Mouse (Mus musculus) kidney, embryonic 14.5 days (tissue): ENCODE data around the gene Hoxa2. TPM values are rescaled to one million over a fixed set of nuclear protein-coding genes. Genes with fewer than 3 reads are reported as not detected.

Experiments used
- ATAC-seq: fragments of 200-750 bp; cut with Nextera tagmentation; 2 replicates; pipeline ENCODE4 v1.8.0; 2017; ENCODE audit warnings: moderate number of reproducible peaks, mild to moderate bottlenecking, moderate TSS enrichment, moderate library complexity; ENCODE audit not compliant: low FRiP score, low TSS enrichment
- H3K27ac ChIP-seq: fragments of 300-500 bp; sonication (generic); 2 replicates; pipeline ENCODE4 v1.5.1; 2014; ENCODE audit warnings: low read depth, mild to moderate bottlenecking, low read length, moderate library complexity, mixed read lengths
- H3K27me3 ChIP-seq: fragments of 300-500 bp; sonication (generic); 2 replicates; pipeline ENCODE4 v1.6.1; 2014; ENCODE audit warnings: mild to moderate bottlenecking, low read length; ENCODE audit not compliant: control insufficient read depth, insufficient read depth
- H3K36me3 ChIP-seq: fragments of 300-500 bp; sonication (generic); 2 replicates; pipeline ENCODE4 v1.6.1; 2014; ENCODE audit warnings: low read length, mixed read lengths; ENCODE audit not compliant: control insufficient read depth, insufficient read depth
- H3K4me1 ChIP-seq: fragments of 300-500 bp; sonication (generic); 2 replicates; pipeline ENCODE4 v1.6.1; 2014; ENCODE audit warnings: low read length, mixed read lengths; ENCODE audit not compliant: control insufficient read depth, insufficient read depth
- H3K4me2 ChIP-seq: fragments of 300-500 bp; sonication (generic); replicated peaks from 2 replicates; pipeline ENCODE4 v1.6.1; 2014; ENCODE audit warnings: low read depth, mild to moderate bottlenecking, low read length
- H3K4me3 ChIP-seq: fragments of 300-500 bp; sonication (generic); 2 replicates; pipeline ENCODE4 v1.5.1; 2014; ENCODE audit warnings: mild to moderate bottlenecking, low read length
- H3K9ac ChIP-seq: fragments of 300-500 bp; sonication (generic); 2 replicates; pipeline ENCODE4 v1.6.1; 2014; ENCODE audit warnings: low read depth, mild to moderate bottlenecking, low read length, moderate library complexity
- H3K9me3 ChIP-seq: fragments of 300-500 bp; sonication (generic); 2 replicates; pipeline ENCODE4 v1.6.1; 2016; ENCODE audit warnings: low read length; ENCODE audit not compliant: control insufficient read depth
- WGBS: fragments of 180-500 bp; shearing (Covaris S2); extraction: QIAGEN DNeasy Blood & Tissue Kit; methylation state at CpG from one replicate; pipeline ENCODE4 v1.1.7; 2014; 5-methylcytosine and 5-hydroxymethylcytosine counted together
- polyA plus RNA-seq: library from polyadenylated mRNA; unstranded; fragments of >200 nt; fragmentation: Nextera tagmentation; extraction: Ambion mirVana; gene quantifications from 2 replicates; pipeline ENCODE4 v1.2.1, GENCODE M21; 2014

Gene Hoxa2
- polyA plus RNA-seq, 1 experiment from 2014 or later = 4.7 TPM

GRCm38 (mm10) chr6:52208868-52209684 is 44.4 kb upstream of the Hoxa2 start:
- peak overlapping the region; percentile 97 for H3K4me2 ChIP-seq
- H3K27me3 ChIP-seq = no peaks in the 10 kb centered on the region; the same call in 1 of the 2 replicates
- no peaks in the 10 kb centered on the region for H3K9me3 ChIP-seq
- H3K4me1 ChIP-seq = peaks cover 45% of the 10 kb centered on the region
- peaks cover 26% of the 10 kb centered on the region for H3K36me3 ChIP-seq
- peak overlapping the region; percentile 91 for H3K9ac ChIP-seq
- H3K4me3 ChIP-seq = peak overlapping the region; percentile 89
- no peak for ATAC-seq
- WGBS = 3% methylated on average over 18 of the region's 18 CpGs
- peak overlapping the region; percentile 76 for H3K27ac ChIP-seq

GRCm38 (mm10) chr6:52208072-52208867 is 43.6 kb upstream of the Hoxa2 start, which contains the start of gene Hoxa6:
Hoxa6 (minus strand) TSS chr6:52208722.
- Histone ChIP-seq H3K27ac (peak within 1 kb of the TSS; percentile 76), H3K27me3 (no peaks in the 10 kb centered on the region; the same call in 1 of the 2 replicates), H3K9ac (peak within 1 kb of the TSS; percentile 91), H3K4me2 (peak within 1 kb of the TSS; percentile 97), H3K36me3 (peaks cover 32% of the 10 kb centered on the region), H3K9me3 (no peaks in the 10 kb centered on the region), H3K4me1 (peaks cover 49% of the 10 kb centered on the region), H3K4me3 (peak within 1 kb of the TSS; percentile 89)
- ATAC-seq = no peak
- 1% methylated on average over 47 of the region's 47 CpGs for WGBS

- Histone ChIP-seq H3K27me3 (no peaks in the 10 kb centered on the region; the same call in 1 of the 2 replicates), H3K9ac (peak overlapping the region; percentile 91), H3K27ac (peak overlapping the region; percentile 76), H3K9me3 (no peaks in the 10 kb centered on the region), H3K4me3 (peak overlapping the region; percentile 89), H3K36me3 (peaks cover 37% of the 10 kb centered on the region), H3K4me1 (peaks cover 55% of the 10 kb centered on the region), H3K4me2 (peak overlapping the region; percentile 97)
- ATAC-seq = no peak
These were observed 43.0 kb upstream of the Hoxa2 start for GRCm38 (mm10) chr6:52207684-52207976.

GRCm38 (mm10) chr6:52206882-52207683 is 42.5 kb upstream of the Hoxa2 start:
- H3K27me3 ChIP-seq = no peaks in the 10 kb centered on the region; the same call in 1 of the 2 replicates
- peak overlapping the region; percentile 97 for H3K4me2 ChIP-seq
- no peak for ATAC-seq
- 12% methylated on average over 4 of the region's 4 CpGs for WGBS
- peaks cover 60% of the 10 kb centered on the region for H3K4me1 ChIP-seq
- H3K9ac ChIP-seq = peak overlapping the region; percentile 91
- H3K36me3 ChIP-seq = peaks cover 42% of the 10 kb centered on the region
- H3K27ac ChIP-seq = peak overlapping the region; percentile 76
- no peaks in the 10 kb centered on the region for H3K9me3 ChIP-seq
- H3K4me3 ChIP-seq = peak overlapping the region; percentile 65; the same call in 1 of the 2 replicates

- peak overlapping the region; percentile 76 for H3K27ac ChIP-seq
- ATAC-seq = no peak
- peak overlapping the region; percentile 97 for H3K4me2 ChIP-seq
- WGBS = 6% methylated on average over 55 of the region's 55 CpGs
- peak overlapping the region; percentile 91 for H3K9ac ChIP-seq
- peak overlapping the region; percentile 65 for H3K4me3 ChIP-seq
- no peaks in the 10 kb centered on the region; the same call in 1 of the 2 replicates for H3K27me3 ChIP-seq
- H3K9me3 ChIP-seq = no peaks in the 10 kb centered on the region
- peaks cover 51% of the 10 kb centered on the region for H3K36me3 ChIP-seq
- H3K4me1 ChIP-seq = peaks cover 71% of the 10 kb centered on the region
These were observed 41.3 kb upstream of the Hoxa2 start for GRCm38 (mm10) chr6:52205638-52206621.

GRCm38 (mm10) chr6:52205221-52205620 is 40.6 kb upstream of the Hoxa2 start:
- Histone ChIP-seq H3K9ac (peak overlapping the region; percentile 91), H3K4me2 (peak overlapping the region; percentile 97), H3K9me3 (no peaks in the 10 kb centered on the region), H3K36me3 (peaks cover 55% of the 10 kb centered on the region), H3K4me1 (peaks cover 78% of the 10 kb centered on the region), H3K4me3 (peak overlapping the region; percentile 65), H3K27ac (peak overlapping the region; percentile 76), H3K27me3 (no peaks in the 10 kb centered on the region; the same call in 1 of the 2 replicates)
- no peak for ATAC-seq
- WGBS = 6% methylated on average over 14 of the region's 14 CpGs

- Histone ChIP-seq H3K27ac (peak within 1 kb of the TSS; percentile 88), H3K9ac (peak within 1 kb of the TSS; percentile 91), H3K36me3 (peaks cover 55% of the 10 kb centered on the region), H3K4me1 (peaks cover 76% of the 10 kb centered on the region), H3K4me3 (peak within 1 kb of the TSS; percentile 65), H3K4me2 (peak within 1 kb of the TSS; percentile 97), H3K27me3 (no peaks in the 10 kb centered on the region; the same call in 1 of the 2 replicates), H3K9me3 (no peaks in the 10 kb centered on the region)
- WGBS = under 1% methylated on average over 65 of the region's 65 CpGs
- peak; percentile 70 for ATAC-seq
These were observed 39.6 kb upstream of the Hoxa2 start, which contains the start of gene Hoxa5 for GRCm38 (mm10) chr6:52204050-52204752. Hoxa5 (minus strand) TSS chr6:52204587.
